Mouse (Mus musculus) liver, embryonic 11.5 days (tissue): Measurements from ENCODE around the gene Olfr961. TPM values are rescaled to one million over a fixed set of nuclear protein-coding genes. Genes with fewer than 3 reads are reported as not detected.

Experiments
- ATAC-seq: fragments of 200-750 bp; cut with Nextera tagmentation; replicated peaks from 2 replicates; pipeline ENCODE4 v1.8.0; 2017; ENCODE audit warnings: moderate number of reproducible peaks, mild to moderate bottlenecking, moderate TSS enrichment, moderate library complexity; ENCODE audit not compliant: low FRiP score
- DNase-seq: peaks from one replicate; pipeline ENCODE4 v3.0.0-alpha.2; 2017; ENCODE audit warnings: low spot score
- H3K27ac ChIP-seq: fragments of 300-500 bp; sonication (generic); 2 replicates; pipeline ENCODE4 v1.5.1; 2014; ENCODE audit warnings: mild to moderate bottlenecking, low read depth, low read length, control low read depth
- H3K27me3 ChIP-seq: fragments of 300-500 bp; sonication (generic); replicated peaks from 2 replicates; pipeline ENCODE4 v1.6.1; 2014; ENCODE audit warnings: low read length, mixed read lengths; ENCODE audit not compliant: control insufficient read depth, insufficient read depth
- H3K36me3 ChIP-seq: fragments of 300-500 bp; sonication (generic); 2 replicates; pipeline ENCODE4 v1.6.1; 2014; ENCODE audit warnings: mild to moderate bottlenecking, low read length, moderate library complexity, mixed read lengths; ENCODE audit not compliant: control insufficient read depth, insufficient read depth
- H3K4me1 ChIP-seq: fragments of 300-500 bp; sonication (generic); replicated peaks from 2 replicates; pipeline ENCODE4 v1.6.1; 2014; ENCODE audit warnings: low read length, mixed read lengths; ENCODE audit not compliant: control insufficient read depth, insufficient read depth
- H3K4me2 ChIP-seq: fragments of 300-500 bp; sonication (generic); 2 replicates; pipeline ENCODE4 v1.6.1; 2014; ENCODE audit warnings: mild to moderate bottlenecking, control low read depth, moderate library complexity
- H3K4me3 ChIP-seq: fragments of 300-500 bp; sonication (generic); 2 replicates; pipeline ENCODE4 v1.5.1; 2014; ENCODE audit warnings: low read depth, low read length, control low read depth
- H3K9ac ChIP-seq: fragments of 300-500 bp; sonication (generic); 2 replicates; pipeline ENCODE4 v1.6.1; 2014; ENCODE audit warnings: low read depth, low read length, control low read depth
- H3K9me3 ChIP-seq: fragments of 300-500 bp; sonication (generic); 2 replicates; pipeline ENCODE4 v1.6.1; 2016; ENCODE audit warnings: low read length, inconsistent platforms, mixed read lengths; ENCODE audit not compliant: control insufficient read depth
- WGBS: fragments of 180-500 bp; shearing (Covaris S2); extraction: QIAGEN DNeasy Blood & Tissue Kit; methylation state at CpG from one replicate; pipeline ENCODE4 v1.1.7; 2014; 5-methylcytosine and 5-hydroxymethylcytosine counted together
- polyA plus RNA-seq: library from polyadenylated mRNA; unstranded; fragments of >200 nt; fragmentation: Nextera tagmentation; extraction: Ambion mirVana; gene quantifications from 2 replicates; pipeline ENCODE4 v1.2.1, GENCODE M21; 2014

Gene Olfr961
- polyA plus RNA-seq, 1 experiment from 2014 or later, result not detected

DNA sequence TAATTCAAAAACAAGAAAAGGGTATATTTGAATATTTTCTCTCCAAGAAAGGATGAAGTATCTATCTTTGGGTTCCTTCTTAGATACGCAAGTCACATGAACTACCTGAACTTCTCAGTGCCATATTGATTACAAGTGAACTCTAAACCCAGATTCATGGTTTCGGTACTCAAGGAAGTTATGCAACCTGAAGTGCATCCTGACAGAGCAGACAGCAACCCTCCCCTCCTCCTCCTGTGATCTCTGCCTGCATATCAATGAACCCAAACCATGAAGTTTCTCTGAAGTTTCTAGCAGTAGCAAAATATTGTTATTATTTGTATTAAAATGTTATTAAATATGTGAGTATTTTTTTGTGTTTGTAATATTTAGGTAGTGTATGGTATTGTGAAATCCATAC lies 33.7 kb downstream of the Olfr961 start:
- 83% methylated on average over 2 of the region's 2 CpGs for WGBS

DNA sequence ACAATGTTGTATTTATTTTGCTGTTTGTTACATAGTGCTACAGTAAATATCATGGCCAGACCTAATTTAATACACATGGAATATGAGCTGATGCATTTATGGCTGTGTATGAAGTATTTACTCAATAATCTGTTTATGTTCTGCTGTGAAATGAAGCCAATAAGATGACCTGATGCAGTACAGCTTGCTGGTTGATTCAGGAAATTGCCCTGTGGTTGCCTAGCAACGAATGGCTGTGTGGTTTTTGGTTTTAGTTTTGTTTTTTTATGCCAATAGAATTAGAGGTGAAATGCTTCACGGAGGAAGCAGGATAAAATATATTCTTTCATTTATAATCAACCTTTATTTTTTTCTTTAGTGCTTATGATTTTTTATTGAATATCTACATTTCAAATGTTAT lies 34.4 kb downstream of the Olfr961 start:
- DNase-seq (no peak), ATAC-seq (no peak)
- Histone ChIP-seq H3K9ac (no peak overlapping the region), H3K4me3 (no peak overlapping the region), H3K27me3 (no peaks in the 10 kb centered on the region), H3K27ac (no peak overlapping the region), H3K36me3 (no peaks in the 10 kb centered on the region), H3K4me2 (no peak overlapping the region), H3K4me1 (no peaks in the 10 kb centered on the region), H3K9me3 (no peaks in the 10 kb centered on the region)
- WGBS, result 54% methylated on average over 2 of the region's 2 CpGs

More for the DNA sequence above, 33.7 kb downstream of the Olfr961 start:
- Histone ChIP-seq H3K9me3 (no peaks in the 10 kb centered on the region), H3K4me2 (no peak overlapping the region), H3K27ac (no peak overlapping the region), H3K27me3 (no peaks in the 10 kb centered on the region), H3K9ac (no peak overlapping the region), H3K4me3 (no peak overlapping the region), H3K4me1 (no peaks in the 10 kb centered on the region), H3K36me3 (no peaks in the 10 kb centered on the region)
- no peak for DNase-seq
- no peak for ATAC-seq

Other genes with a start within 250 kb of the Olfr961 start
- not detected in 2 replicates for gene Olfr952, start 217.9 kb upstream of the Olfr961 start, polyA plus RNA-seq
- gene Olfr954, start 188.4 kb upstream of the Olfr961 start, polyA plus RNA-seq, result not detected in 2 replicates
- not detected in 2 replicates for gene Olfr955, start 173.1 kb upstream of the Olfr961 start, polyA plus RNA-seq
- not detected in 2 replicates for gene Olfr44, start 151.1 kb upstream of the Olfr961 start, polyA plus RNA-seq
- gene Olfr957, start 129.3 kb upstream of the Olfr961 start, polyA plus RNA-seq, result not detected in 2 replicates
- gene Olfr958, start 91.0 kb upstream of the Olfr961 start, polyA plus RNA-seq, result not detected in 2 replicates
- gene Olfr959, start 69.5 kb upstream of the Olfr961 start, polyA plus RNA-seq, result not detected in 2 replicates
- gene AW551984, start 40.7 kb upstream of the Olfr961 start, polyA plus RNA-seq, result 10.6 and 13.7 TPM in 2 replicates
- gene Olfr148, start 34.4 kb upstream of the Olfr961 start, polyA plus RNA-seq, result not detected in 2 replicates
- gene Olfr960, start 23.7 kb upstream of the Olfr961 start, polyA plus RNA-seq, result not detected in 2 replicates
- not detected in 2 replicates for gene Olfr963, start 22.1 kb downstream of the Olfr961 start, polyA plus RNA-seq
- gene Olfr149, start 62.0 kb downstream of the Olfr961 start, polyA plus RNA-seq, result not detected in 2 replicates
- gene Olfr965, start 66.3 kb downstream of the Olfr961 start, polyA plus RNA-seq, result not detected in 2 replicates
- gene Olfr150, start 85.9 kb downstream of the Olfr961 start, polyA plus RNA-seq, result not detected in 2 replicates
- not detected in 2 replicates for gene Olfr967, start 101.2 kb downstream of the Olfr961 start, polyA plus RNA-seq
- gene Olfr968, start 138.2 kb downstream of the Olfr961 start, polyA plus RNA-seq, result not detected in 2 replicates
- not detected in 2 replicates for gene Olfr969, start 145.9 kb downstream of the Olfr961 start, polyA plus RNA-seq
- gene Olfr970, start 163.8 kb downstream of the Olfr961 start, polyA plus RNA-seq, result not detected in 2 replicates
- gene Olfr971, start 191.8 kb downstream of the Olfr961 start, polyA plus RNA-seq, result not detected in 2 replicates
- not detected in 2 replicates for gene Olfr972, start 221.3 kb downstream of the Olfr961 start, polyA plus RNA-seq